Mouse (Mus musculus): ENCODE data around the gene Kctd21.

DNA sequence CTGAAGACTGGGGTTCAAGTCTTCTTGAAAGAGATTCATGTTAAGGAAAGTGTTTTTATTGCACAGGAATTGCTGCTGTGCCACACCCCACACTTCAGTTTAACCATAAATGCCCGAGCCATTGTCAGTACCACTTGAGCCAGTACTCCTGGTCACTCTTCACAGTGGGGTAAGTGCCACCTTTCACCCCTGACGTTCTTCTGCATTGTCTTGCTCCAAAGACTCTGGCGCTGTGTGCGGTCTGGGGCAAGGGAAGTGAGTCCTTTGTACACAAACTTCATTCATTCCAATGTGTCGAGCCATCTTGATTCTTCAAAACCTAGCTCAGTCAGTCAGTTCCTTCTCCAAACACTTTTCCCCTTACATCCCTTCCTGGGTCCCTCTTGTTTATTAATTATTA is 28.0 kb downstream of the Kctd21 start:
- TF ChIP-seq CTCF (IDR thresholded peaks at IDR 0.05; ENCODE audit: borderline replicate concordance, insufficient read depth, low read length) (no peak), POLR2A (IDR thresholded peaks at IDR 0.05; ENCODE audit: low read depth, low read length) (no peak)
